In genomic region chr15:89152312-89152711, GRCm38 (mm10) we compare ENCODE assay signal across 15 mouse cellular contexts. TPM values are rescaled to one million over a fixed set of nuclear protein-coding genes. Genes with fewer than 3 reads are reported as not detected.
DNase-seq lines count a peak whose midpoint lies in the region; ATAC-seq and TF ChIP-seq lines count a peak whose summit lies in the region.
"Had no signal": no experiment of that assay in that cellular context is flagged by ENCODE, and none has a peak within 500 bp of the region (broad histone marks: within the 10 kb centered on the region; RNA-seq: fewer than 3 reads in every experiment).

No protein-coding gene starts in this region.

- peak overlapping the region; percentile 9; the same call in 1 of the 2 replicates for H3K9ac ChIP-seq in forebrain, embryonic 12.5 days
- no peak overlapping the region for H3K9ac ChIP-seq in hindbrain, embryonic 16.5 days (ENCODE audit: low read depth, low read length)
- no peak overlapping the region for H3K9ac ChIP-seq in midbrain, postnatal 0 days (replicated peaks; ENCODE audit: low read length, poor library complexity, severe bottlenecking)
- H3K9ac ChIP-seq: heart, embryonic 13.5 days; kidney, embryonic 15.5 days; limb, embryonic 12.5 days had no signal

- TF ChIP-seq CTCF in brain, embryonic 14.5 days (IDR thresholded peaks at IDR 0.05; ENCODE audit: borderline replicate concordance, extremely low read depth, insufficient read depth, insufficient read length): no peak
- no peak for TF ChIP-seq CTCF in midbrain, postnatal 0 days (IDR thresholded peaks at IDR 0.05)

- peak; percentile 44 for ATAC-seq in forebrain, embryonic 12.5 days (ENCODE audit: low FRiP score)
- ATAC-seq in hindbrain, embryonic 16.5 days: peak; percentile 25; the same call in 1 of the 2 replicates
- ATAC-seq in midbrain, postnatal 0 days (ENCODE audit: low FRiP score): no peak

- no peaks in the 10 kb centered on the region for H3K9me3 ChIP-seq in forebrain, embryonic 12.5 days
- no peaks in the 10 kb centered on the region for H3K9me3 ChIP-seq in hindbrain, embryonic 16.5 days (ENCODE audit: control insufficient read depth, low read length)
- no peaks in the 10 kb centered on the region for H3K9me3 ChIP-seq in midbrain, postnatal 0 days (ENCODE audit: low read length)
- H3K9me3 ChIP-seq: heart, embryonic 13.5 days; kidney, embryonic 15.5 days; limb, embryonic 12.5 days had no signal

- peak overlapping the region; percentile 29 for H3K4me2 ChIP-seq in forebrain, embryonic 12.5 days
- H3K4me2 ChIP-seq in hindbrain, embryonic 16.5 days (ENCODE audit: low read length): no peak overlapping the region
- H3K4me2 ChIP-seq in midbrain, postnatal 0 days (ENCODE audit: low read depth, low read length, poor library complexity, severe bottlenecking): no peak overlapping the region
- H3K4me2 ChIP-seq: heart, embryonic 13.5 days; kidney, embryonic 15.5 days; limb, embryonic 12.5 days had no signal

- peaks cover 7% of the 10 kb centered on the region; the same call in 1 of the 2 replicates for H3K27me3 ChIP-seq in forebrain, embryonic 12.5 days
- H3K27me3 ChIP-seq in hindbrain, embryonic 16.5 days (replicated peaks; ENCODE audit: control insufficient read depth, insufficient read depth, low read length): no peaks in the 10 kb centered on the region
- no peaks in the 10 kb centered on the region for H3K27me3 ChIP-seq in midbrain, postnatal 0 days (ENCODE audit: insufficient read depth, low read length)

- peak overlapping the region; percentile 70 for H3K27ac ChIP-seq in forebrain, embryonic 12.5 days
- no peak overlapping the region for H3K27ac ChIP-seq in hindbrain, embryonic 16.5 days (ENCODE audit: low read depth, low read length)
- H3K27ac ChIP-seq in midbrain, postnatal 0 days (ENCODE audit: low read depth, low read length): no peak overlapping the region
- H3K27ac ChIP-seq: heart, embryonic 13.5 days; kidney, embryonic 15.5 days; limb, embryonic 12.5 days had no signal

- TF ChIP-seq POLR2A in brain, embryonic 14.5 days (IDR thresholded peaks at IDR 0.05; ENCODE audit: borderline replicate concordance, extremely low read depth, insufficient read depth, insufficient read length, poor library complexity, severe bottlenecking): no peak

- peak; percentile 85 for DNase-seq in brain, embryonic 14.5 days (ENCODE audit: low read depth)
- DNase-seq in midbrain, postnatal 0 days (ENCODE audit: low spot score): peak; percentile 37
- DNase-seq in thymus, adult 18-20 months: no peak
- no peak for DNase-seq in urinary bladder, adult 2 months (ENCODE audit: low spot score)
- no peak for DNase-seq in urinary bladder, adult 18-20 months (ENCODE audit: low spot score in 2 of 2)
- no peak for DNase-seq in cerebellum, adult 9-10 months
- DNase-seq: cerebellum, postnatal 36 days; lung, postnatal 4 days; right cerebral cortex, postnatal 14 days; thymus, postnatal 14 days had no signal

- H3K4me1 ChIP-seq in forebrain, embryonic 12.5 days: peaks cover 41% of the 10 kb centered on the region
- peaks cover 28% of the 10 kb centered on the region for H3K4me1 ChIP-seq in hindbrain, embryonic 16.5 days (ENCODE audit: control insufficient read depth, insufficient read depth, low read depth, low read length)
- peaks cover 21% of the 10 kb centered on the region for H3K4me1 ChIP-seq in midbrain, postnatal 0 days (ENCODE audit: insufficient read depth, low read length)

- H3K4me3 ChIP-seq in forebrain, embryonic 12.5 days (replicated peaks): no peak overlapping the region
- H3K4me3 ChIP-seq in hindbrain, embryonic 16.5 days (ENCODE audit: low read length): no peak overlapping the region
- no peak overlapping the region for H3K4me3 ChIP-seq in midbrain, postnatal 0 days (ENCODE audit: low read depth, low read length)
- H3K4me3 ChIP-seq: heart, embryonic 13.5 days; kidney, embryonic 15.5 days; limb, embryonic 12.5 days had no signal

- H3K36me3 ChIP-seq in forebrain, embryonic 12.5 days (replicated peaks): peaks cover 40% of the 10 kb centered on the region
- H3K36me3 ChIP-seq in hindbrain, embryonic 16.5 days (ENCODE audit: control insufficient read depth, insufficient read depth, low read length): peaks cover 28% of the 10 kb centered on the region
- peaks cover 32% of the 10 kb centered on the region for H3K36me3 ChIP-seq in midbrain, postnatal 0 days (ENCODE audit: insufficient read depth, low read length)

RNA-seq across cellular contexts. Expression of gene Mapk11, which starts 2.9 kb away (rescaled TPM):
- polyA plus RNA-seq in brain, embryonic 14.5 days (2012; rRNA removed): 61.9 and 75.4 TPM in 2 replicates
- 46.9 and 47.4 TPM in 2 replicates for polyA plus RNA-seq in forebrain, embryonic 12.5 days (2016; fragmentation: Nextera tagmentation; extraction: Ambion mirVana)
- 23.7 and 28.3 TPM in 2 replicates for polyA plus RNA-seq in hindbrain, embryonic 16.5 days (2015; fragmentation: Nextera tagmentation; extraction: Ambion mirVana)
- total RNA-seq in midbrain, postnatal 0 days (2014; rRNA removed): 26.9 and 34.8 TPM in 2 replicates
- polyA plus RNA-seq in midbrain, postnatal 0 days (2015; fragmentation: Nextera tagmentation; extraction: Ambion mirVana): 18.9 and 19.3 TPM in 2 replicates
- polyA plus RNA-seq in urinary bladder, adult 2 months (2012; rRNA removed): 6.6 and 7.5 TPM in 2 replicates

RNA-seq across cellular contexts. Expression of gene Mapk12, which starts 11.8 kb away (rescaled TPM):
- 12.8 and 15.5 TPM in 2 replicates for polyA plus RNA-seq in brain, embryonic 14.5 days (2012; rRNA removed)
- polyA plus RNA-seq in forebrain, embryonic 12.5 days (2016; fragmentation: Nextera tagmentation; extraction: Ambion mirVana): 14.2 and 16.7 TPM in 2 replicates
- 4.1 and 4.4 TPM in 2 replicates for polyA plus RNA-seq in hindbrain, embryonic 16.5 days (2015; fragmentation: Nextera tagmentation; extraction: Ambion mirVana)
- 1.5 and 4.7 TPM in 2 replicates for total RNA-seq in midbrain, postnatal 0 days (2014; rRNA removed)
- 2.0 and 3.2 TPM in 2 replicates for polyA plus RNA-seq in midbrain, postnatal 0 days (2015; fragmentation: Nextera tagmentation; extraction: Ambion mirVana)
- 44.5 and 49.8 TPM in 2 replicates for polyA plus RNA-seq in urinary bladder, adult 2 months (2012; rRNA removed)

RNA-seq across cellular contexts. Expression of gene Hdac10, which starts 23.8 kb away (rescaled TPM):
- polyA plus RNA-seq in brain, embryonic 14.5 days (2012; rRNA removed): 33.1 and 58.3 TPM in 2 replicates
- 20.5 TPM in 2 replicates for polyA plus RNA-seq in forebrain, embryonic 12.5 days (2016; fragmentation: Nextera tagmentation; extraction: Ambion mirVana)
- polyA plus RNA-seq in hindbrain, embryonic 16.5 days (2015; fragmentation: Nextera tagmentation; extraction: Ambion mirVana): 27.3 and 29.2 TPM in 2 replicates
- 24.4 and 26.4 TPM in 2 replicates for total RNA-seq in midbrain, postnatal 0 days (2014; rRNA removed)
- 24.5 and 25.6 TPM in 2 replicates for polyA plus RNA-seq in midbrain, postnatal 0 days (2015; fragmentation: Nextera tagmentation; extraction: Ambion mirVana)
- 27.2 and 36.4 TPM in 2 replicates for polyA plus RNA-seq in urinary bladder, adult 2 months (2012; rRNA removed)

RNA-seq across cellular contexts. Expression of gene Plxnb2, which starts 28.3 kb away (rescaled TPM):
- 194 and 213 TPM in 2 replicates for polyA plus RNA-seq in brain, embryonic 14.5 days (2012; rRNA removed)
- polyA plus RNA-seq in forebrain, embryonic 12.5 days (2016; fragmentation: Nextera tagmentation; extraction: Ambion mirVana): 174 and 182 TPM in 2 replicates
- polyA plus RNA-seq in hindbrain, embryonic 16.5 days (2015; fragmentation: Nextera tagmentation; extraction: Ambion mirVana): 85.2 and 106 TPM in 2 replicates
- 153 and 199 TPM in 2 replicates for total RNA-seq in midbrain, postnatal 0 days (2014; rRNA removed)
- 46.8 and 50.4 TPM in 2 replicates for polyA plus RNA-seq in midbrain, postnatal 0 days (2015; fragmentation: Nextera tagmentation; extraction: Ambion mirVana)
- polyA plus RNA-seq in urinary bladder, adult 2 months (2012; rRNA removed): 171 and 187 TPM in 2 replicates

RNA-seq across cellular contexts. Expression of gene Tubgcp6, which starts 29.4 kb away (rescaled TPM):
- 45.9 and 50.3 TPM in 2 replicates for polyA plus RNA-seq in brain, embryonic 14.5 days (2012; rRNA removed)
- polyA plus RNA-seq in forebrain, embryonic 12.5 days (2016; fragmentation: Nextera tagmentation; extraction: Ambion mirVana): 27.4 and 27.7 TPM in 2 replicates
- polyA plus RNA-seq in hindbrain, embryonic 16.5 days (2015; fragmentation: Nextera tagmentation; extraction: Ambion mirVana): 15.2 and 16.4 TPM in 2 replicates
- 46.1 and 68.0 TPM in 2 replicates for total RNA-seq in midbrain, postnatal 0 days (2014; rRNA removed)
- polyA plus RNA-seq in midbrain, postnatal 0 days (2015; fragmentation: Nextera tagmentation; extraction: Ambion mirVana): 10.8 and 11.0 TPM in 2 replicates
- 15.3 and 15.4 TPM in 2 replicates for polyA plus RNA-seq in urinary bladder, adult 2 months (2012; rRNA removed)

Comparison
In these comparisons a context has a peak if more than half of its experiments do, and no peak if none do; other contexts are left out.
1. DNase-seq: peak in brain, embryonic 14.5 days (single experiment) and midbrain, postnatal 0 days (single experiment); none in thymus, adult 18-20 months (0 of 2), urinary bladder, adult 2 months (single experiment), urinary bladder, adult 18-20 months (0 of 2) and cerebellum, adult 9-10 months (single experiment).